Mouse (Mus musculus): ENCODE data around the gene Sacm1l. TPM values are rescaled to one million over a fixed set of nuclear protein-coding genes. Genes with fewer than 3 reads are reported as not detected.

The Sacm1l gene
- polyA plus RNA-seq, 1 experiment, result 26.2 TPM

- TF ChIP-seq POLR2A (IDR thresholded peaks at IDR 0.05; ENCODE audit: borderline replicate concordance, extremely low read depth, insufficient read depth, insufficient read length, poor library complexity, severe bottlenecking), result no peak
- no peak for TF ChIP-seq CTCF (IDR thresholded peaks at IDR 0.05; ENCODE audit: borderline replicate concordance, extremely low read depth, insufficient read depth, insufficient read length)
- peak; percentile 58 for DNase-seq (ENCODE audit: low read depth)
These were observed 19.6 kb upstream of the Sacm1l start for GRCm38 (mm10) chr9:123509638-123510604.

DNA sequence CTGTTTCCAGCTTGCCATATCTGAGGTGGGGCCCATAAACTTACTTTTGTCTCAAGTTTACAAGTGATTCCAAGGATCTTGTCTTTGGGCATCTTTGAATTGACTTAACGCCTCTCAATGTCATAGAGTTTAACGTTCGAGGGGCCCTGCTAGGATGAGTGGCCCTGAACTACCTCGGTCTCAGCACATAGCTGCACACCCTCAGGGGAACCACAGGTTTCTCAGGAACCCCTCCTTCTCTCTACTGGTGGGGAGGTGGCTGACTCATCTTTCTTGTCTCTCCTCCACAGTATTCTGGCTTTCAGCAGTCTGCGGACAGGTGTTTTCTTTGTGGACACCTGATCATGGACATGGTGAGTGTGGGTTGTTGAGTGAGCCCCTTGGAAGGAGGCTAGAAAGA lies 18.6 kb upstream of the Sacm1l start:
- TF ChIP-seq POLR2A (IDR thresholded peaks at IDR 0.05; ENCODE audit: borderline replicate concordance, extremely low read depth, insufficient read depth, insufficient read length, poor library complexity, severe bottlenecking) (no peak), CTCF (IDR thresholded peaks at IDR 0.05; ENCODE audit: borderline replicate concordance, extremely low read depth, insufficient read depth, insufficient read length) (no peak)
- no peak for DNase-seq (ENCODE audit: low read depth)

GRCm38 (mm10) chr9:123512482-123512881 lies 17.1 kb upstream of the Sacm1l start:
- TF ChIP-seq POLR2A (IDR thresholded peaks at IDR 0.05; ENCODE audit: borderline replicate concordance, extremely low read depth, insufficient read depth, insufficient read length, poor library complexity, severe bottlenecking) (no peak), CTCF (IDR thresholded peaks at IDR 0.05; ENCODE audit: borderline replicate concordance, extremely low read depth, insufficient read depth, insufficient read length) (no peak)
- no peak for DNase-seq (ENCODE audit: low read depth)

GRCm38 (mm10) chr9:123515087-123515486 lies 14.5 kb upstream of the Sacm1l start:
- TF ChIP-seq CTCF (IDR thresholded peaks at IDR 0.05; ENCODE audit: borderline replicate concordance, extremely low read depth, insufficient read depth, insufficient read length) (no peak), POLR2A (IDR thresholded peaks at IDR 0.05; ENCODE audit: borderline replicate concordance, extremely low read depth, insufficient read depth, insufficient read length, poor library complexity, severe bottlenecking) (no peak)
- DNase-seq (ENCODE audit: low read depth), result no peak

GRCm38 (mm10) chr9:123516641-123517385 lies 12.7 kb upstream of the Sacm1l start:
- DNase-seq (ENCODE audit: low read depth), result no peak
- TF ChIP-seq CTCF (IDR thresholded peaks at IDR 0.05; ENCODE audit: borderline replicate concordance, extremely low read depth, insufficient read depth, insufficient read length) (no peak), POLR2A (IDR thresholded peaks at IDR 0.05; ENCODE audit: borderline replicate concordance, extremely low read depth, insufficient read depth, insufficient read length, poor library complexity, severe bottlenecking) (no peak)

GRCm38 (mm10) chr9:123518969-123519894 lies 10.3 kb upstream of the Sacm1l start:
- no peak for DNase-seq (ENCODE audit: low read depth)
- TF ChIP-seq CTCF (IDR thresholded peaks at IDR 0.05; ENCODE audit: borderline replicate concordance, extremely low read depth, insufficient read depth, insufficient read length) (no peak), POLR2A (IDR thresholded peaks at IDR 0.05; ENCODE audit: borderline replicate concordance, extremely low read depth, insufficient read depth, insufficient read length, poor library complexity, severe bottlenecking) (no peak)

DNA sequence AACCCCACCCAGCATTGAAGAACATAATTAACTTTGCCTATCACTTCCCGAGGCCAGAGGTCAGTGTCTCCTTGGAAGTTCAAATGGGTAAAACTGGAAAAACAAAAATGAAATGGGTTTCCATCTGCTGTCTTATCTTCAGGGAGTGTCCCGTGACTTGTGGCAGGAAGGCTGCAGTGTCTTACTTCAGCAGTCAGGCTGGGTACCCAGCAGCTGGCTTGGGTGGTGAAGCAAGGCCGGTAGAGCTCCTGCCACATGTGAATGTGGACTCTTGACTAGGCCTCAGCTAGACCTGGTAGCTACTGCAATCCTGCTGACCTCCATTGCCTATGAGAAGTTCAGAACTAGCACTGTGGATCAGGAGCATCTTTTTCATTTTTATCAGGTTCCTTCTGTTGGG lies 8.8 kb upstream of the Sacm1l start:
- no peak for DNase-seq (ENCODE audit: low read depth)
- TF ChIP-seq POLR2A (IDR thresholded peaks at IDR 0.05; ENCODE audit: borderline replicate concordance, extremely low read depth, insufficient read depth, insufficient read length, poor library complexity, severe bottlenecking) (no peak), CTCF (IDR thresholded peaks at IDR 0.05; ENCODE audit: borderline replicate concordance, extremely low read depth, insufficient read depth, insufficient read length) (no peak)

- TF ChIP-seq POLR2A (IDR thresholded peaks at IDR 0.05; ENCODE audit: borderline replicate concordance, extremely low read depth, insufficient read depth, insufficient read length, poor library complexity, severe bottlenecking) (no peak), CTCF (IDR thresholded peaks at IDR 0.05; ENCODE audit: borderline replicate concordance, extremely low read depth, insufficient read depth, insufficient read length) (peak; percentile 66)
- peak; percentile 31 for DNase-seq (ENCODE audit: low read depth)
These were observed 5.9 kb upstream of the Sacm1l start for GRCm38 (mm10) chr9:123523676-123524075.

DNA sequence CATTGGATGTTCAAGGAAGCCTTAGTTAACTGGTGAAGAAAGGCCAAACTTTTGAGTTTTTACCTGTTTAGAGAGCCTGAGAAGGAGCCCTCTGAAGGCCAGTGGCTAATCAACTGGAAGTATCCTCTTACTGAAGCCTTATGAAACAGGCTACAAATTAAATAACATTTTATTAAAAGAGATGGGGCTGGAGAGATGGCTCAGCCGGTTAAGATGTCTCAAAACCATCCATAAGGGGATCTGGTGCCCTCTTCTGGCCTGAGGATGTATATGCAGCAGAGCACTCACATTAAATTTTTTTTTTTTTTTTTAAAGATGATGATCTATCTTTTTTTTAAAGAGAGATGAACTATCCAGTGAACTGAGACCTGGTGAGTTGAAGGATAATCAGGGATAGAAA lies 4.5 kb upstream of the Sacm1l start:
- TF ChIP-seq CTCF (IDR thresholded peaks at IDR 0.05; ENCODE audit: borderline replicate concordance, extremely low read depth, insufficient read depth, insufficient read length) (peak; percentile 54; the same call in 1 of the 2 replicates), POLR2A (IDR thresholded peaks at IDR 0.05; ENCODE audit: borderline replicate concordance, extremely low read depth, insufficient read depth, insufficient read length, poor library complexity, severe bottlenecking) (no peak)
- DNase-seq (ENCODE audit: low read depth), result peak; percentile 86

GRCm38 (mm10) chr9:123526502-123526901 lies 3.1 kb upstream of the Sacm1l start:
- no peak for TF ChIP-seq POLR2A (IDR thresholded peaks at IDR 0.05; ENCODE audit: borderline replicate concordance, extremely low read depth, insufficient read depth, insufficient read length, poor library complexity, severe bottlenecking)
- TF ChIP-seq CTCF (IDR thresholded peaks at IDR 0.05; ENCODE audit: borderline replicate concordance, extremely low read depth, insufficient read depth, insufficient read length), result no peak

More at GRCm38 (mm10) chr9:123526502-123526901, 3.1 kb upstream of the Sacm1l start:
- no peak for DNase-seq (ENCODE audit: low read depth)
